Mouse (Mus musculus): ENCODE measurements around the gene Cdk2ap1.

DNA sequence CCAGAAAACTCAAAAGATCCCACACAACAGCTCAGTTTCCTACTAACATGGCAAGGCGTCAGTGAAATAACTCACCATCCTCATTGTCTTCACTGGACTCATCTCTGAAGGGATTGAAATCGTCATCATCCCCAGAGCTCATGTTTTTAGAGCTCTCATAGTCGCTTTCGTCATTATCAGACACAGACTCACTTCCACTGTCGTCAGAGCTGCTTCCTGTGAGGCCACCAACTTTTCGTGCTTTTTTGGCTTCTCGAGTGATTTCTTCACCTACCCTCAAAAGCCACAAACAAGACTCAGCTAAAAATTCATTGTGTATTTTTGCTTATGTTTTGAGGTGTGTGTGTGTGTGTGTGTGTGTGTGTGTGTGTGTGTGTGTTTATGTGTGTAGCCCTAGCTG lies 30.8 kb upstream of the Cdk2ap1 start:
- no peak for TF ChIP-seq GATA1 (IDR thresholded peaks at IDR 0.05; ENCODE audit: borderline replicate concordance, low read length)
- TF ChIP-seq FLI1 (IDR thresholded peaks at IDR 0.05; ENCODE audit: low read length): no peak
